Mouse (Mus musculus) heart, adult 2 months (tissue): ENCODE results near the gene Zfp629. TPM values are rescaled to one million over a fixed set of nuclear protein-coding genes. Genes with fewer than 3 reads are reported as not detected.
A peak's percentile ranks its signal among the peaks of the same experiment; 100 is the strongest.

Experiments
- DNase-seq, 2 experiments: peaks; one replicate each; pipeline ENCODE4 v3.0.0; 2021
- H3K27ac ChIP-seq: fragments of 200-600 bp; 2 replicates; pipeline ENCODE4 v1.8.1; 2022
- H3K27me3 ChIP-seq: fragments of 200-500 bp; 2 replicates; pipeline ENCODE4 v1.6.1; 2012; ENCODE audit warnings: mild to moderate bottlenecking, low read length, inconsistent platforms, mixed read lengths; ENCODE audit not compliant: control insufficient read depth, insufficient read depth
- H3K36me3 ChIP-seq: fragments of 200-500 bp; 2 replicates; pipeline ENCODE4 v1.6.1; 2012; ENCODE audit warnings: low read length, inconsistent platforms; ENCODE audit not compliant: control insufficient read depth, insufficient read depth
- H3K4me1 ChIP-seq: fragments of 200-500 bp; 2 replicates; pipeline ENCODE4 v1.6.1; 2011; ENCODE audit warnings: low read length; ENCODE audit not compliant: control insufficient read depth, insufficient read depth
- H3K4me3 ChIP-seq: fragments of 200-600 bp; 2 replicates; pipeline ENCODE4 v1.8.1; 2022
- H3K79me2 ChIP-seq: fragments of 200-500 bp; replicated peaks from 2 replicates; pipeline ENCODE4 v1.6.1; 2012; ENCODE audit warnings: mild to moderate bottlenecking, inconsistent platforms, low read length, moderate library complexity, mixed read lengths; ENCODE audit not compliant: control insufficient read depth, insufficient read depth
- H3K9ac ChIP-seq: fragments of 200-500 bp; 2 replicates; pipeline ENCODE4 v1.6.1; 2012; ENCODE audit warnings: low read depth, mild to moderate bottlenecking, control low read depth, inconsistent platforms, low read length, mixed read lengths
- CTCF ChIP-seq: fragments of 200-600 bp; IDR thresholded peaks from 2 replicates; pipeline ENCODE4 v1.8.1; 2022; ENCODE audit warnings: antibody characterized with exemption, mild to moderate bottlenecking, moderate library complexity
- EP300 ChIP-seq: fragments of 200-500 bp; IDR thresholded peaks from 2 replicates; pipeline ENCODE4 v1.6.1; 2011; ENCODE audit warnings: low read depth, low read length, control low read depth; ENCODE audit not compliant: insufficient read depth
- POLR2A ChIP-seq: fragments of 200-500 bp; IDR thresholded peaks from 2 replicates; pipeline ENCODE4 v1.6.1; 2011; ENCODE audit warnings: mild to moderate bottlenecking, low read depth, low read length, control low read depth; ENCODE audit not compliant: insufficient read depth
- WGBS: fragments of 180-500 bp; shearing (Covaris S2); methylation state at CpG from one replicate; pipeline ENCODE4 v1.1.7; 2018; 5-methylcytosine and 5-hydroxymethylcytosine counted together
- intact Hi-C: fragments of 180-260 bp; cut with DNase I; formaldehyde crosslinking; loops from one replicate; pipeline ENCODE4 v1.15.1; 2025
- long read RNA-seq: library from polyadenylated mRNA; stranded (forward); transcript quantifications from one replicate; pipeline ENCODE4 v2.0.0, GENCODE M21; 2021
- polyA plus RNA-seq: library from polyadenylated mRNA; depleted of rRNA; stranded (reverse); fragments of >200 nt; gene quantifications from 2 replicates; pipeline ENCODE4 v1.2.3, GENCODE M21; 2012; rRNA removed
- total RNA-seq, 2 experiments: library from RNA; stranded (reverse); gene quantifications; 2 replicates each; pipeline ENCODE4 v1.2.3; 2021

Gene Zfp629
- total RNA-seq (10 to 100 TPM; 17.7 to 24.9 TPM), polyA plus RNA-seq (12.5 and 20.9 TPM in 2 replicates)
- long read RNA-seq, full-length matches to known transcripts = 1 of 8 reads
- long read RNA-seq, partial matches to known transcripts = 0 of 8 reads
- long read RNA-seq, other reads (novel, unspliced or antisense) = 7 of 8 reads

GRCm38 (mm10) chr7:127614891-127615843, at the start of gene Zfp629:
TSS of gene Zfp629 (minus strand) at chr7:127615797.
- H3K4me1 ChIP-seq = peaks cover 5% of the 10 kb centered on the region
- WGBS = under 1% methylated on average over 27 of the region's 50 CpGs
- peak within 1 kb of the TSS; percentile 99 for H3K4me3 ChIP-seq
- H3K9ac ChIP-seq = peak within 1 kb of the TSS; percentile 90
- H3K36me3 ChIP-seq = no peaks in the 10 kb centered on the region
- H3K27ac ChIP-seq = peak within 1 kb of the TSS; percentile 89
- H3K27me3 ChIP-seq = no peaks in the 10 kb centered on the region
- TF ChIP-seq POLR2A (peak; percentile 62), EP300 (no peak)
- DNase-seq = peak; percentile 81 to 82
- no peaks in the 10 kb centered on the region for H3K79me2 ChIP-seq
- intact Hi-C loops = loop anchor here (5.0 kb wide), 2 partner anchors 262 to 268 kb away; partner anchors contain the start of genes Zfp646, Zfp668 and Zfp768

DNA sequence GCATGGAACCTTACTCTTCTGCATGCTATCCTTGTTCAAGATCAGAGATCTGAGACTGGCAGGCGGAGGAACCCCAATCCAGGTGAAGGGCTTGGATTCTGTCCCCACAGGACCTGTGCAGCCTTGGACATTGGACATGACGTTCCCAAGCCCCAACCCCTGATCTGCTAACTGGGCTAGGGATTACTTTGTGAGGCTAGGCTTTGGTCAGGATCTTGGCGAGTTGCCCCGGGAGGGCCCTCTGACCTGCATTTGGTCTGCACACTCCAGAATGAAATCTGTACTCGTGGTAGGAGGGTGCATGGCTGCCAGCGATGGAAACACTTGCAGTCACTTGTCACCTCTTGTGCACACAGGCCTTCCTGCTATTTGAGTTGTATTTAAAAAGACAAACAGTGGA, 47.3 kb upstream of the Zfp629 start:
- no peak for DNase-seq
- H3K27me3 ChIP-seq = no peaks in the 10 kb centered on the region
- H3K27ac ChIP-seq = no peak overlapping the region
- H3K4me1 ChIP-seq = no peaks in the 10 kb centered on the region; the same call in 1 of the 2 replicates
- no peak overlapping the region for H3K4me3 ChIP-seq
- intact Hi-C loops = no loop called here
- H3K9ac ChIP-seq = no peak overlapping the region
- no peaks in the 10 kb centered on the region for H3K79me2 ChIP-seq
- 72% methylated on average over 6 of the region's 6 CpGs for WGBS
- no peak for TF ChIP-seq POLR2A
- TF ChIP-seq EP300 = no peak
- TF ChIP-seq CTCF = no peak
- H3K36me3 ChIP-seq = no peaks in the 10 kb centered on the region

DNA sequence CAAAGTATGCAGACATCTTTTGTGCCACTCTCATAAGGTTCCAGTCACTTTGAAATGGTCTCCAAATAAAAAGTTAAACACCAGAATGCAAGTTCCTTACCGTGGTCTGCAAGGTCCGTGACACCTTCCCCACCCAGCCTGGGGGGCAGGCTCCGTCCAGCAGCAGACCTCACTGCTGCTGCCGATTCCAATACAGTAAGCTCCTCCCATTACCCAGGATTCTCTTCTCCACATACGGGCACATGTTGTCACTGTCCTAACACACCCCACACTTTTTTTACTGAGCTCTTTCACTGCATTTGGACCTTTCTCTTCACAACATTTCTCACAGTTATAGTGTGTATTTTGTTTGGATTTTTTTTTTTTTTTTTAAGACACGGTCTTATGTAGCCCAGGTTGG, 46.2 kb upstream of the Zfp629 start:
- 76% methylated on average over 6 of the region's 6 CpGs for WGBS
- intact Hi-C loops = no loop called here
- no peaks in the 10 kb centered on the region for H3K27me3 ChIP-seq

GRCm38 (mm10) chr7:127660882-127661281, 45.3 kb upstream of the Zfp629 start:
- 87% methylated on average over 3 of the region's 3 CpGs for WGBS
- H3K36me3 ChIP-seq = no peaks in the 10 kb centered on the region
- no peak overlapping the region for H3K9ac ChIP-seq
- no peak overlapping the region for H3K27ac ChIP-seq
- intact Hi-C loops = no loop called here
- no peak overlapping the region for H3K4me3 ChIP-seq
- no peaks in the 10 kb centered on the region for H3K79me2 ChIP-seq
- DNase-seq = no peak
- TF ChIP-seq EP300 (no peak), CTCF (peak; percentile 24; the same call in 1 of the 2 replicates)
- no peaks in the 10 kb centered on the region for H3K4me1 ChIP-seq
- no peaks in the 10 kb centered on the region for H3K27me3 ChIP-seq

More for the DNA sequence above, 46.2 kb upstream of the Zfp629 start:
- H3K9ac ChIP-seq = no peak overlapping the region
- H3K4me1 ChIP-seq = no peaks in the 10 kb centered on the region
- no peak overlapping the region for H3K4me3 ChIP-seq
- no peaks in the 10 kb centered on the region for H3K79me2 ChIP-seq
- DNase-seq = no peak
- no peak overlapping the region for H3K27ac ChIP-seq
- no peak for TF ChIP-seq POLR2A
- TF ChIP-seq EP300 = no peak
- no peak for TF ChIP-seq CTCF
- H3K36me3 ChIP-seq = no peaks in the 10 kb centered on the region

DNA sequence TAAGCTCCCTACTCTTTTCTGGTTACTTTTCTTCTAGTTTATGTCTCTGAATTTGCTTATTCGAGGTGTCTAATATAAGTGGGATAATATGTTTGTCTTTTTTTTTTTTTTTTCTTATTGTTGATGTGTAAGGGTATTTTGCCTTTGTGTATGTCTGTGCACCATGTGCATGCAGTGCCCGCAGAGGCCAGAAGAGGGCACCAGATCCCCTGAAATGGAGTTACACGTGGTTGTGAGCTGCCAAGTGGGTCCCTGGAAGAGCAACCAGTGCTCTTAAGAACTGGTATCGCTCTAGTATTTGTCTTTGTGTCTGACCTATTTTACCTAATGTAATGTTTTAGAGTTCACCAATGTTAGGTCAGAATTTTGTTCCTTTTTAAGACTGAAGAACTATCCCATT, 41.3 kb upstream of the Zfp629 start:
- Histone ChIP-seq H3K36me3 (no peaks in the 10 kb centered on the region), H3K4me3 (no peak overlapping the region), H3K79me2 (no peaks in the 10 kb centered on the region), H3K27ac (no peak overlapping the region), H3K4me1 (no peaks in the 10 kb centered on the region), H3K9ac (no peak overlapping the region), H3K27me3 (no peaks in the 10 kb centered on the region)
- intact Hi-C loops = no loop called here
- WGBS = 33% methylated on average over 4 of the region's 4 CpGs
- no peak for TF ChIP-seq EP300
- peak; percentile 72 for TF ChIP-seq CTCF
- peak; percentile 13 to 61 for DNase-seq

GRCm38 (mm10) chr7:127654318-127654717, 38.7 kb upstream of the Zfp629 start:
- no peaks in the 10 kb centered on the region for H3K27me3 ChIP-seq
- no peak overlapping the region for H3K9ac ChIP-seq
- no peak for DNase-seq
- 78% methylated on average over 10 of the region's 10 CpGs for WGBS
- no peaks in the 10 kb centered on the region for H3K4me1 ChIP-seq
- H3K4me3 ChIP-seq = no peak overlapping the region
- intact Hi-C loops = no loop called here
- H3K27ac ChIP-seq = no peak overlapping the region
- no peaks in the 10 kb centered on the region for H3K79me2 ChIP-seq
- TF ChIP-seq CTCF (no peak), EP300 (no peak), POLR2A (no peak)
- no peaks in the 10 kb centered on the region for H3K36me3 ChIP-seq
